Mouse (Mus musculus) frontal cortex, postnatal 10 days (tissue): ENCODE data around the gene Tfrc.

Experiments used
- DNase-seq, 2 experiments: peaks; one replicate each; pipeline ENCODE4 v3.0.0; 2022; ENCODE audit warnings: low spot score in 2 of 2, mixed read lengths in 1 of 2

Tfrc gene

GRCm38 (mm10) chr16:32608712-32609400 lies at the start of gene Tfrc:
Tfrc (plus strand) TSS chr16:32608920.
- peak; percentile 95 for DNase-seq

- no peak for DNase-seq
These were observed 49.2 kb upstream of the Tfrc start for GRCm38 (mm10) chr16:32559493-32559892.

- DNase-seq: no peak
These were observed 45.5 kb upstream of the Tfrc start for GRCm38 (mm10) chr16:32563056-32563793.

DNA sequence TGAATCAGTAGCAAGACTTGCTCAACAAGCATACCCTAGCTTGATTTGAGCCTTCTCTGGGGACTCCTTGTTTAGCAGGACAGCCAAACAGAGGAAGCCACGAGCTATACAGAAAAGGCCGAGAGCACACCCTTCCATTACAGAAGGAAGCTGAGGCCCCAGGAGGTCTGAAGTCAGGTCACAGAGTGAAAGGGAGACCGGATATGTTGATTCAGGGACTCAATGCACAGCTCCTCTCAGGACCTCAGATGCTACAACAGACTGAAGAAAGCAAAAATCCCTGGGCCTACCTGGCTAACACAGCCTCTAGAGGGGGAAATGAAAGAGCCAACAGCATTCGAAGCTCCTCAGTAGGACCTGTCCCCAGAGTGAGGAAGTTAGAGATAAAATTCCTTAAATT lies 41.4 kb upstream of the Tfrc start:
- DNase-seq: no peak

GRCm38 (mm10) chr16:32568401-32568800 lies 40.3 kb upstream of the Tfrc start:
- DNase-seq: no peak

DNA sequence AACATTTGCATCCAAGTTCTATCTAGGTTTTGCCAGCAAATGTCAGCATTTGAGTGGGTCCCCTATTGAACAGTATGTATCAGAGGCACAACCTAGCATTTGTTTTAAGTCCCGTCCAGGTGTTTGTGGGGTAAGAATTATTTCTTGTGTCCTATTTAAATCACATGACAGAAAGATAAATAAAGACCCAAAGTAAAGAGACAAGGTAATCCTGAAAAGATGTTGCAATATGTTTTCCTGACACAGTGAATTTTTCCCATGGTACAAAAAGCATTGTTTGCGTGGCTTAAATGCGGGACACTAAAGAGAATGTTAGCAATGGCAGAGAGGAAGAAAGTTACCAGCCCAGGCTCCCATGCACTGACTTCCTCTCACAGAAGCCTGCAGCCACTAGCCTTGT lies 38.7 kb upstream of the Tfrc start:
- no peak for DNase-seq

- DNase-seq: no peak
These were observed 36.2 kb upstream of the Tfrc start for GRCm38 (mm10) chr16:32572528-32572927.

DNA sequence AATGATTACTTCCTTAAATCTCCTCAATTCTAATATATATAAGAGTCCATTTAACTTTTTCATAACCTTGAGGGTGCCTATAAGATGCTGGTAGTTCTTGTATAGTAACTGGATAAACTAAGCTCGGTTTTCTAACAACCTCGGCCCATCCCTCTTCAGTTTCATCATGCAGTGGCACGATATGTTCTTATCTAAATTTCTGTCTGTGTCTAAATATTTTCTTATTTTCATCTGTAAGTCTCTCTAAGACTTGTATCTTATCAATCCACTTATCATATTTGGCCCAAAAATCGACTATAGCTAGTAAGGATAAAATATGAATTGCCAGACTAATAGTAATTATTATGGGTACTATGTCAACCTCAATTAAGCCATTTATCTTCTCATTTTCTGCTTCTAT lies 22.2 kb upstream of the Tfrc start:
- DNase-seq: no peak

DNA sequence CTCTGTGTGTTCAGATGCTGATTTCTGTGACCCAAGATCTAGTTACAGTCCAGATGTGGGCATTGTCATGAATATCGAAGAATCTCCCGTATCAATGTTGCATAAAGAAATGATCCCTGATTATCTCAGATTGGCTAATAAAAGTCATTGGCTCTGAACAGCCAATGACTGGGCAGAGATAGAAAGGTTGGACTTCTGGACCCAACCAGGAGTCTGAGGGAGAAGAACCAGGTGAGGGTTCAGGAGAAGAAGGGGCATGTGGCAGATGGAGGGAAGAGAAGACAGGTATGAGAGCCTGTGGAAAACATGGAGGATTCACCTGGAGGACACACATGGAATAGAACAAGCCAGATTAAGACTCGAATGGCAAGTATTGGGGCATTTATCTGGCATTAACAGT lies 20.2 kb upstream of the Tfrc start:
- DNase-seq: no peak

GRCm38 (mm10) chr16:32591521-32591920 lies 17.2 kb upstream of the Tfrc start:
- no peak for DNase-seq

GRCm38 (mm10) chr16:32593283-32593805 lies 15.4 kb upstream of the Tfrc start:
- no peak for DNase-seq

- no peak for DNase-seq
These were observed 14.8 kb upstream of the Tfrc start for GRCm38 (mm10) chr16:32593916-32594315.

- DNase-seq: no peak
These were observed 14.0 kb upstream of the Tfrc start for GRCm38 (mm10) chr16:32594701-32595100.

- DNase-seq: no peak
These were observed 13.4 kb upstream of the Tfrc start for GRCm38 (mm10) chr16:32595142-32595855.

DNA sequence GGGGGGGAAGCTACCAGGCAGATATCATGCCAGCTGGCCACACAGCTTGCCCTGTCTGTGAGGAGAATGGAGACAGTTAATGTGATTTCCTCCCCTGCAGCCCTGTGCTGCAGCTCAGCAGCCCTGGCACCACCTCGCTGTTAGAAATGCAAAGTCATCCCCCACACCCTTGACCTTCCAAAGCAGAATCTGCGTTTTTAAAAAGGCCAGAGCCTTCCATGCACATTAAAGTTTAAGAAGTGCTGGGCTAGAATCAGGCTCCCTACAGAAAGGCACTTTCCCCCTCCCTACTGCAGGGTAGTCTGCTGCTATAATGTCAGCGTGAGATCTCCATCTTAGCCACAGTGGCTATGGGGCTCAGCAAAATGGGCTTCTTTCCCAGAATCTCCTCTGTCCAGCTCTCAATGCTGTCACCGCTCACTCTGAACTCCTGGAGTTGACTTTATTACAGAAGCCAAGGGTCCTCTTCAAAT lies 10.8 kb upstream of the Tfrc start:
- no peak for DNase-seq

- DNase-seq: no peak
These were observed 9.6 kb upstream of the Tfrc start for GRCm38 (mm10) chr16:32599151-32599550.

DNA sequence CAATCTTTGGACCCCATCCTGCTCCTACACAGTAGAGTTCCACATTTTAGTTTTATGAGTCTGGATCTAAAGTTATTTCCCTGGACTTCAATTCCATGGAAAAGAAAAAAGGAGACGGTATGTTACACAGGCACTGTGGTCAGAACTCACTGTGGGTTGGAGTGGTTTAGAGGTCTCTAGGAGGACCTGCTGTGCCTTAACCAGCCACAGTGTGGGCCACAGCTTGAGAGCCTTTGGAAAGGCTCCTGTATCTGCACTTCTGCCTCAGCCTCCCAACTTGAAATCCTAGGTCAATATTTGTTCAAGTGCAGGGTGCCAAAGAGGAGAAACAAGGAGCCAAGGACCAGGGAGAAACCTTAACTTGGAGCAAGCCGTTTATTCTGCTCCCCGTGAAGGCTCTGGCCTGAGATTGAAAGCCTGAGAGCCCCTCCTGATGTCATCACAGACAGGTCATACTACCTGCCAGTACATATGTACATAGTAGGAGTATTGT lies 6.5 kb upstream of the Tfrc start:
- no peak for DNase-seq

GRCm38 (mm10) chr16:32607562-32608343 lies 967 bp upstream of the Tfrc start:
- no peak for DNase-seq

DNA sequence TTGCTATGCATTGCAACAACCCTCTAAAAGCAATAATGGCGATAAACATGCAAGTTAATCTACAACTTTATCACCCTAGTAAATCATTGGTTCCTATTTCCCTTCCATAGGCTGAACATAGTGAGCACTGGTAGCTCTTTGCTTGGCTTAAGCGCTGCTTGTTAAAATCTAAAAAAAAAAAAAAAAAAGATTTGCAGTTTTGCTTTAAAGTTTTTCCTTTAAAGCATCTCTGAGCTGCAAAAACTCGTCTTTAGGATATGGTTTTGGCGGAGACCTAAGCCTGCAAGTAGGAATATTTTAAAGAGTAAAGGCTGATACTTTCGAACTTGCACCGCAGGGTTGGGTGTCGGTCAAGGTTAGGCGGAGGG lies 392 bp upstream of the Tfrc start:
- DNase-seq: no peak

DNA sequence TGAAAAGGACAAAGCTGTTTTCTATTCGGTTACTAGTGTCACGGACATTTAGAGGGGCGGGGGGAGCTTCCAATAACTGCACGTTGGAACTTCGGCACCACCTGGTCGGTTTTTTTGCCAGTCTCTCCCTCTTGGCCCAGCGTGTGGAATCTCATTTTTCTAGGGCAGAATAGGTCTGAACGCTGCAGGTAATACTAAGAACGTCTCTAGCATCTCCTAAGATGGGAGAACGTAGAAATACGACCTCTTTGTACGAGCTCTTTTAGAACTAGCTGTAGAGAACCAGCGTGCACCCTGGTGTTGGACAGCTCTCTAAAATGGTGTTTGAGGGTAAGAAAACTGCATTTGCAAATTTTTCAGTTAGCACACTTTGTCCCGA lies 670 bp downstream of the Tfrc start:
- no peak for DNase-seq

GRCm38 (mm10) chr16:32610460-32611255 lies 1.9 kb downstream of the Tfrc start:
- DNase-seq: no peak
